Mouse (Mus musculus) stomach, postnatal 0 days (tissue): ENCODE results near the gene Rpl18a.

Experiments used
- CTCF ChIP-seq: IDR thresholded peaks from 2 replicates; pipeline ENCODE4 v1.5.1; 2016; ENCODE audit warnings: antibody characterized with exemption, low read depth, mild to moderate bottlenecking, moderate library complexity
- EP300 ChIP-seq: optimal IDR thresholded peaks from 2 replicates; pipeline ENCODE3; 2016; ENCODE audit warnings: antibody characterized with exemption

DNA sequence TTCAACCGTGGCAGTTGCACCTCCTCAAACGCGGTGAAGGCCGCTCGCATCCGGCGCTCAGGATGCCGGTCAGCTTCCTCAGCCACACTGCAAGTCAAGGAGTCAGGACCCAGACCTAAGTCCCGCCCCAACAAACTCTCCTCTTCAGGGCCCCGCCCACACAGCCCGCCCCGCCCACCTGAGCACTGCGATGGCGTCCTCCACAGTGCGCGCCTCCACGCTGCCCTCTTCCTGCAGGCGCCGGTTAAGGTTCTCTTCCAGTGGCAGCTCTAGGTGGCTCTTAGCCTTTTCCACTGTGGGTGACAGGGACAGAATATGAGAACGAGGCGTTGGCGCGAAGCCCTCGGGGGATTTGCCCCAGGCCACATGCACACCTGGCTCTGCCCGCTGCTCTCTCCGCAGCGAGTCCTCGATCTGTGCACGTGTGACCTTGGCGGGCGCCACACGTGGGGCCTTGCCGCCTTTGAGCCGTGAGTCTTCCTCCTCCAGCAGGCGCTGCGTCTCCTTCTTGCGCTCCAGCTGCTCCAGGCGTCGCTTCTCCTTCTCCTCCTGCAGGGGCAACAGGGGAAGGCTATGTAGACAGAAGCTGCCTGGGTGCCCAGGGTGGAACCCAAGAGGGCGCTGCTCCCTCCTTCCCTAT lies 28.5 kb downstream of the Rpl18a start:
- TF ChIP-seq EP300 = no peak
- TF ChIP-seq CTCF = peak; percentile 58
